Mouse (Mus musculus) lung, embryonic 14.5 days (tissue): Measurements from ENCODE around the gene Nono. TPM values are rescaled to one million over a fixed set of nuclear protein-coding genes. Genes with fewer than 3 reads are reported as not detected.
A peak's percentile ranks its signal among the peaks of the same experiment; 100 is the strongest.
"Not testable (repeated sequence)": the region's sequence is repeated elsewhere in the genome, so short reads cannot be mapped to it uniquely, and the experiment has no call there.

ENCODE experiments used
- ATAC-seq: fragments of 200-750 bp; cut with Nextera tagmentation; 2 replicates; pipeline ENCODE4 v1.8.0; 2017; ENCODE audit warnings: mild to moderate bottlenecking, moderate TSS enrichment, moderate library complexity; ENCODE audit not compliant: insufficient read depth
- DNase-seq: peaks from one replicate; pipeline ENCODE4 v3.0.0-alpha.2; 2015
- H3K27ac ChIP-seq: fragments of 300-500 bp; sonication (generic); 2 replicates; pipeline ENCODE4 v1.5.1; 2014; ENCODE audit warnings: low read depth, mild to moderate bottlenecking, moderate library complexity
- H3K27me3 ChIP-seq: fragments of 300-500 bp; sonication (generic); 2 replicates; pipeline ENCODE4 v1.6.1; 2014; ENCODE audit warnings: low read length, control low read depth; ENCODE audit not compliant: insufficient read depth
- H3K36me3 ChIP-seq: fragments of 300-500 bp; sonication (generic); 2 replicates; pipeline ENCODE4 v1.6.1; 2014; ENCODE audit warnings: control low read depth; ENCODE audit not compliant: insufficient read depth
- H3K4me1 ChIP-seq: fragments of 300-500 bp; sonication (generic); 2 replicates; pipeline ENCODE4 v1.6.1; 2014; ENCODE audit warnings: antibody characterized with exemption, control low read depth; ENCODE audit not compliant: insufficient read depth
- H3K4me2 ChIP-seq: fragments of 300-500 bp; sonication (generic); 2 replicates; pipeline ENCODE4 v1.6.1; 2014; ENCODE audit warnings: mild to moderate bottlenecking
- H3K4me3 ChIP-seq: fragments of 300-500 bp; sonication (generic); 2 replicates; pipeline ENCODE4 v1.5.1; 2014; ENCODE audit warnings: low read depth, low read length
- H3K9ac ChIP-seq: fragments of 300-500 bp; sonication (generic); 2 replicates; pipeline ENCODE4 v1.6.1; 2014
- H3K9me3 ChIP-seq: fragments of 300-500 bp; sonication (generic); 2 replicates; pipeline ENCODE4 v1.6.1; 2016; ENCODE audit warnings: low read depth, low read length, control low read depth
- CTCF ChIP-seq: IDR thresholded peaks from 2 replicates; pipeline ENCODE4 v1.5.1; 2016; ENCODE audit warnings: antibody characterized with exemption, low read depth
- WGBS: fragments of 180-500 bp; shearing (Covaris S2); extraction: QIAGEN DNeasy Blood & Tissue Kit; methylation state at CpG from one replicate; pipeline ENCODE4 v1.1.7; 2014; 5-methylcytosine and 5-hydroxymethylcytosine counted together
- polyA plus RNA-seq: library from polyadenylated mRNA; unstranded; fragments of >200 nt; fragmentation: Nextera tagmentation; extraction: Ambion mirVana; gene quantifications from 2 replicates; pipeline ENCODE4 v1.2.1, GENCODE M21; 2014

The Nono gene
- polyA plus RNA-seq, 1 experiment from 2014 or later, result 463 TPM

- no peak overlapping the region for H3K4me3 ChIP-seq
- WGBS, result 77% methylated on average over 6 of the region's 6 CpGs
- H3K4me2 ChIP-seq, result no peak overlapping the region
- H3K27ac ChIP-seq, result no peak overlapping the region
- DNase-seq (no peak), ATAC-seq (no peak)
- no peak overlapping the region for H3K9ac ChIP-seq
- H3K36me3 ChIP-seq, result no peaks in the 10 kb centered on the region
- H3K9me3 ChIP-seq, result no peaks in the 10 kb centered on the region
- no peak for TF ChIP-seq CTCF
- H3K27me3 ChIP-seq, result no peaks in the 10 kb centered on the region
- no peaks in the 10 kb centered on the region for H3K4me1 ChIP-seq
Measured at GRCm38 (mm10) chrX:101481604-101482350, 52.7 kb downstream of the Nono start.

- WGBS, result 21% methylated on average over 10 of the region's 12 CpGs
- not testable (repeated sequence) for H3K9me3 ChIP-seq, ATAC-seq, H3K4me1 ChIP-seq, H3K27ac ChIP-seq, H3K27me3 ChIP-seq, H3K9ac ChIP-seq, H3K36me3 ChIP-seq, H3K4me2 ChIP-seq, H3K4me3 ChIP-seq
- TF ChIP-seq CTCF, result peak; percentile 86
- peak; percentile 77 for DNase-seq
Measured at GRCm38 (mm10) chrX:101486487-101487152, 57.5 kb downstream of the Nono start.

Other genes starting within 250 kb of the Nono start
- 50.4 and 55.1 TPM in 2 replicates for gene Snx12, start 206.8 kb upstream of the Nono start, polyA plus RNA-seq
- gene Foxo4, start 174.8 kb upstream of the Nono start, polyA plus RNA-seq, result 2.5 and 3.1 TPM in 2 replicates
- gene Gm614, start 165.3 kb upstream of the Nono start, polyA plus RNA-seq, result not detected in 2 replicates
- gene Il2rg, start 161.1 kb upstream of the Nono start, polyA plus RNA-seq, result 17.1 and 17.9 TPM in 2 replicates
- gene Gm20489, start 160.3 kb upstream of the Nono start, polyA plus RNA-seq, result not detected in 2 replicates
- 44.2 and 50.6 TPM in 2 replicates for gene Med12, start 155.3 kb upstream of the Nono start, polyA plus RNA-seq
- 9.6 and 10.6 TPM in 2 replicates for gene Nlgn3, start 130.2 kb upstream of the Nono start, polyA plus RNA-seq
- 0.67 and 0.83 TPM in 2 replicates for gene Gjb1, start 52.9 kb upstream of the Nono start, polyA plus RNA-seq
- gene Zmym3, start 8.5 kb upstream of the Nono start, polyA plus RNA-seq, result 26.2 and 29.8 TPM in 2 replicates
- 1.6 and 3.9 TPM in 2 replicates for gene Itgb1bp2, start 19.8 kb downstream of the Nono start, polyA plus RNA-seq
- 16.9 and 22.5 TPM in 2 replicates for gene Taf1, start 103.4 kb downstream of the Nono start, polyA plus RNA-seq
- 183 TPM in 2 replicates for gene Ogt, start 210.7 kb downstream of the Nono start, polyA plus RNA-seq